Mouse (Mus musculus): ENCODE measurements at regions not wholly inside any gene's neighbourhood (a gene's known extent, or its start where the extent isn't known, plus 50 kb on each side); places are given as distances from the start of the nearest gene placed in this dataset.

- H3K9ac ChIP-seq, result no peak overlapping the region
- no peaks in the 10 kb centered on the region for H3K27me3 ChIP-seq
- no peak overlapping the region for H3K4me2 ChIP-seq
- no peak for ATAC-seq (ENCODE audit: borderline replicate concordance, extremely low read depth, low FRiP score, low TSS enrichment)
- H3K4me1 ChIP-seq, result 0 out of 2 replicates have a peak, but pooled peaks cover 6% of the 10 kb centered on the region
- no peak overlapping the region for H3K27ac ChIP-seq
- no peaks in the 10 kb centered on the region for H3K9me3 ChIP-seq
- H3K4me3 ChIP-seq, result no peak overlapping the region
- no peaks in the 10 kb centered on the region for H3K36me3 ChIP-seq
- 79% methylated on average over 15 of the region's 15 CpGs for WGBS
Measured at GRCm38 (mm10) chr4:142853924-142854323, 358.9 kb downstream of the Prdm2 start.

DNA sequence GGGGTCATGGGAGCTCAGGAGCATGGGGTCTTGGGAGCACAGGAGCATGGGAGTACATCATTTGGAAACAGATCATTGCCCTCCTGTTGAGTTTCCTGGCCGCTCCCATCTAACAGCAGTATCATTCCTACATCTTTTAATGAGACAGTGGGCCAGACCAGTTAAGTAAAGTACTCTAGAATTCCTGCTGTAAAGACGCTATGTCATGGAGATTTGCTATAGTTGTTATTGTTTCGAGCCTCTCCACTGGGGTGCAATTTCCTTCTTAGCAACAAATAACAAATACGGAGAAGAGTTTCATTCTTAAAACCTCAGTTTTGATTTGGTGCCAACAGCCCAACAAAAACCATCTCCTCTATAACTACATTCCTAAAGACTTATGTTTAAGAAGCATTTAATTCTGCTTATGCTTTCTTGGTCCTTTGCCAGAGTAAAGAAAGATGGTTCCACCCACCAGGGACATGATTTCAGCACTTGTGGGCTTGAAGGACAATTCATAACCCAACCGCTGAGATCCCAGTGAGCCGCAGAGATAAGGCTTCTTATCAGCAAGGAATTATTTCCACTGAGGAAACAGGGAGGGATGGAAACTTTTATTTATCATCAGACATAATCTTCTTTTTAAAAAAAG lies 367.6 kb downstream of the Prdm2 start:
- WGBS, result 33% methylated on average over 6 of the region's 6 CpGs
- Histone ChIP-seq H3K4me2 (no peak overlapping the region), H3K9me3 (no peaks in the 10 kb centered on the region), H3K27me3 (no peaks in the 10 kb centered on the region), H3K27ac (no peak overlapping the region), H3K9ac (no peak overlapping the region), H3K4me1 (no peaks in the 10 kb centered on the region), H3K4me3 (no peak overlapping the region), H3K36me3 (no peaks in the 10 kb centered on the region)
- peak; percentile 8; the same call in 1 of the 2 replicates for ATAC-seq (ENCODE audit: borderline replicate concordance, extremely low read depth, low FRiP score, low TSS enrichment)

GRCm38 (mm10) chr4:142839540-142839939 lies 373.3 kb downstream of the Prdm2 start:
- H3K9me3 ChIP-seq, result no peaks in the 10 kb centered on the region
- no peak overlapping the region for H3K4me2 ChIP-seq
- no peaks in the 10 kb centered on the region for H3K27me3 ChIP-seq
- H3K4me3 ChIP-seq, result no peak overlapping the region
- no peaks in the 10 kb centered on the region for H3K36me3 ChIP-seq
- no peak overlapping the region for H3K27ac ChIP-seq
- no peak overlapping the region for H3K9ac ChIP-seq
- H3K4me1 ChIP-seq, result no peaks in the 10 kb centered on the region
- WGBS, result 33% methylated on average over 4 of the region's 4 CpGs
- no peak for ATAC-seq (ENCODE audit: borderline replicate concordance, extremely low read depth, low FRiP score, low TSS enrichment)

GRCm38 (mm10) chr4:142838363-142838964 lies 374.3 kb downstream of the Prdm2 start:
- no peak overlapping the region for H3K4me2 ChIP-seq
- no peaks in the 10 kb centered on the region for H3K27me3 ChIP-seq
- no peaks in the 10 kb centered on the region for H3K9me3 ChIP-seq
- no peak overlapping the region for H3K4me3 ChIP-seq
- H3K27ac ChIP-seq, result no peak overlapping the region
- no peak for ATAC-seq (ENCODE audit: borderline replicate concordance, extremely low read depth, low FRiP score, low TSS enrichment)
- H3K4me1 ChIP-seq, result no peaks in the 10 kb centered on the region
- no peaks in the 10 kb centered on the region for H3K36me3 ChIP-seq
- 46% methylated on average over 4 of the region's 4 CpGs for WGBS
- no peak overlapping the region for H3K9ac ChIP-seq

DNA sequence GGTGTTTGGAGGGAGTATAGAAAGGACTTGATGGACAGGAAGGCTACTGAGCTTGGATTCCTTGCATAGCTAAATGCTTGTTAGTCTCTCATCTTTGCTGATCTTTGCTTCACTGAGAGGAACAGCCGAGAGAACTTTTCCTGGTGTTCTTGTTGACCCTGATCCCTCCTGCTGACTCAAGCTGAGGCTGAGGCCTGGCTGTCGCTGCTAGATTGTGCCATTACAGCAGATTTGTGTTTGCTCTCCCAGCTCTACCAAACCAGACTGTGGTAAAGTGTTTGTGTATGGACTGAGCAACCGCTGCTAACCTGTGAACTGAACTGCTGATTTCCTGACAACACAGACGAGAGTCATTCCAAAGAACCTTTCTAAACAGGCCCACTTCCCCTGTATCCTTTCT lies 375.2 kb downstream of the Prdm2 start:
- Histone ChIP-seq H3K4me1 (no peaks in the 10 kb centered on the region), H3K9ac (no peak overlapping the region), H3K27me3 (no peaks in the 10 kb centered on the region), H3K27ac (no peak overlapping the region), H3K9me3 (no peaks in the 10 kb centered on the region), H3K4me2 (no peak overlapping the region), H3K4me3 (no peak overlapping the region), H3K36me3 (no peaks in the 10 kb centered on the region)
- no peak for ATAC-seq (ENCODE audit: borderline replicate concordance, extremely low read depth, low FRiP score, low TSS enrichment)
- WGBS, result 53% methylated on average over 4 of the region's 4 CpGs

- Histone ChIP-seq H3K4me1 (no peaks in the 10 kb centered on the region), H3K36me3 (no peaks in the 10 kb centered on the region), H3K4me3 (no peak overlapping the region), H3K27ac (no peak overlapping the region), H3K9ac (no peak overlapping the region), H3K27me3 (no peaks in the 10 kb centered on the region), H3K9me3 (no peaks in the 10 kb centered on the region), H3K4me2 (no peak overlapping the region)
- no peak for ATAC-seq (ENCODE audit: borderline replicate concordance, extremely low read depth, low FRiP score, low TSS enrichment)
- 76% methylated on average over 7 of the region's 7 CpGs for WGBS
Measured at GRCm38 (mm10) chr4:142829711-142830110, 383.1 kb downstream of the Prdm2 start.

- Histone ChIP-seq H3K4me2 (no peak overlapping the region), H3K36me3 (no peaks in the 10 kb centered on the region), H3K9me3 (no peaks in the 10 kb centered on the region), H3K27ac (no peak overlapping the region), H3K4me3 (no peak overlapping the region), H3K4me1 (no peaks in the 10 kb centered on the region), H3K27me3 (no peaks in the 10 kb centered on the region), H3K9ac (no peak overlapping the region)
- no peak for ATAC-seq (ENCODE audit: borderline replicate concordance, extremely low read depth, low FRiP score, low TSS enrichment)
- 34% methylated on average over 10 of the region's 10 CpGs for WGBS
Measured at GRCm38 (mm10) chr4:142828969-142829368, 383.8 kb downstream of the Prdm2 start.

DNA sequence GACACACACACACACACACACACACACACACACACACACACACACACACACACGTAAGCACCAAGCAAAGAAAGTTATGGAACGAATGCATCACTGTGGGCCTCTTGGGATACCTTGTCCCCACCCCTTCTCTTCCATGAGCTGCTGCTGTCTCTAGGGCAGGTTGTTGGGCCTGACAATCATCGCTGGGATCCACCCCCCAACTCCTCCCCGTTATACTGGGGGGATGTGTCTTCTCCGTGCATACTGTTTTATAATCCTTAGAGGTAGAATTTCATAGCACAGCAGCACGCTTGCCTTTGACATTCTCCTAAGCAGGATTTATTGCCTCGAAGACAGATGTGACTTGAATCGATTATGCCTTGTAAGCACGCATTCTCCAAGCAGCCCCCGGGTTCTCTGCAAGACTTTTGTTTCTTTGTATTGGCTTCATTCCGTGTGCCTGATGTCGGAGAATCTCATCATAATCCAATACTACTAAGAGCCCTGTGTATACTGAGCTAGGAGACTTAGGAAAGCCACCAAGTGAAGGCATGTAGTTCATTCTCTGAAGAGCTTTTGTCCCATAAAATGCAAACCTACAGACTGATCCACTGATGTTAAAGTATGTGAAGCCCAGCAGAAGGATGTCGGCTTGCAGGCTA lies 386.4 kb downstream of the Prdm2 start:
- no peak overlapping the region for H3K4me2 ChIP-seq
- H3K27ac ChIP-seq, result no peak overlapping the region
- H3K4me1 ChIP-seq, result no peaks in the 10 kb centered on the region
- H3K4me3 ChIP-seq, result no peak overlapping the region
- no peak overlapping the region for H3K9ac ChIP-seq
- no peak for ATAC-seq (ENCODE audit: borderline replicate concordance, extremely low read depth, low FRiP score, low TSS enrichment)
- H3K36me3 ChIP-seq, result no peaks in the 10 kb centered on the region
- WGBS, result 50% methylated on average over 13 of the region's 13 CpGs
- no peaks in the 10 kb centered on the region for H3K27me3 ChIP-seq
- H3K9me3 ChIP-seq, result no peaks in the 10 kb centered on the region

DNA sequence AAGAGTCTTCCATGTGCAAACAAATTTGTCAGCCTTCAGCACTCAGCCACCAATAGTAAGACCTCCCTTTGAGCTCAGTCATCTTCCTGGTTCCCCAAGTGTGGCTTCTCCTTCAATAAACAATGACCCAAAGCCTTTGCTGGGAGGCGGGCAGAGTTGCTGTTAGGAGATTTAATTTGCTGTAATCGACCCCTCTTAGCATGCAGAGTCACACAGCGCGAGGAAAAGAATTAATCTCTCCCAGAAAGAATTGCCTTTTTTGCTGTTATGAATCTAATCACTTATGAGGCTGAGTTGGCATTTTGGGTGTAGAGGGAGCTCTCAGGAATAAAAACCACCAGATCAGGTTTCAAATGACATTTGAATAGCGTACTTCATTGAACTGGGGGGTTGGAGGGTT lies 387.0 kb downstream of the Prdm2 start:
- no peaks in the 10 kb centered on the region for H3K4me1 ChIP-seq
- no peaks in the 10 kb centered on the region for H3K9me3 ChIP-seq
- H3K27me3 ChIP-seq, result no peaks in the 10 kb centered on the region
- H3K36me3 ChIP-seq, result no peaks in the 10 kb centered on the region
- no peak overlapping the region for H3K4me2 ChIP-seq
- H3K9ac ChIP-seq, result no peak overlapping the region
- H3K27ac ChIP-seq, result no peak overlapping the region
- 37% methylated on average over 5 of the region's 5 CpGs for WGBS
- H3K4me3 ChIP-seq, result no peak overlapping the region
- ATAC-seq (ENCODE audit: borderline replicate concordance, extremely low read depth, low FRiP score, low TSS enrichment), result no peak

DNA sequence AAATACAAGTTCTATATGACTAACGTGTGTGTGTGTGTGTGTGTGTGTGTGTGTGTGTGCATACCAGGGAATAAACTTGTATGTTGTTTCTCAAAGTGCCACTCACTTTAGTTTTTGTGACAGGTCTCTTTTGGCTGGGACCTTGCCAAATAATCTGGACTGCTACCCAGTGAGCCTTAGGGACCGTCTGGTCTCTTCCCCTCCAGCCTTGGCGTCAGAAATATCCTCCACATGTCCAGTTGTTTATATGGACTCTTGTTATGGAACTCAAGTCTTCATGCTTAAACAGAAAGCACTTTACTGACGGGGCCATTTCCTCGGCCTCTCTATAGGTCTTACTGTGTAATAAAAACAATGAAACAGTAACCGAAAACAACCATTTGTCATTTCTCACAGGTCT lies 394.4 kb downstream of the Prdm2 start:
- H3K36me3 ChIP-seq, result no peaks in the 10 kb centered on the region
- no peak overlapping the region for H3K4me3 ChIP-seq
- no peak overlapping the region for H3K9ac ChIP-seq
- no peaks in the 10 kb centered on the region for H3K9me3 ChIP-seq
- WGBS, result 43% methylated on average over 6 of the region's 6 CpGs
- no peak overlapping the region for H3K27ac ChIP-seq
- H3K27me3 ChIP-seq, result no peaks in the 10 kb centered on the region
- no peaks in the 10 kb centered on the region for H3K4me1 ChIP-seq
- H3K4me2 ChIP-seq, result no peak overlapping the region
- no peak for ATAC-seq (ENCODE audit: borderline replicate concordance, extremely low read depth, low FRiP score, low TSS enrichment)

- H3K27me3 ChIP-seq, result no peaks in the 10 kb centered on the region
- H3K36me3 ChIP-seq, result no peaks in the 10 kb centered on the region
- no peak overlapping the region for H3K9ac ChIP-seq
- H3K4me1 ChIP-seq, result no peaks in the 10 kb centered on the region
- H3K27ac ChIP-seq, result no peak overlapping the region
- WGBS, result 85% methylated on average over 1 of the region's 1 CpGs
- no peak overlapping the region for H3K4me2 ChIP-seq
- no peak for ATAC-seq (ENCODE audit: borderline replicate concordance, extremely low read depth, low FRiP score, low TSS enrichment)
- no peak overlapping the region for H3K4me3 ChIP-seq
- H3K9me3 ChIP-seq, result no peaks in the 10 kb centered on the region
Measured at GRCm38 (mm10) chr4:142816986-142817385, 395.8 kb downstream of the Prdm2 start.

DNA sequence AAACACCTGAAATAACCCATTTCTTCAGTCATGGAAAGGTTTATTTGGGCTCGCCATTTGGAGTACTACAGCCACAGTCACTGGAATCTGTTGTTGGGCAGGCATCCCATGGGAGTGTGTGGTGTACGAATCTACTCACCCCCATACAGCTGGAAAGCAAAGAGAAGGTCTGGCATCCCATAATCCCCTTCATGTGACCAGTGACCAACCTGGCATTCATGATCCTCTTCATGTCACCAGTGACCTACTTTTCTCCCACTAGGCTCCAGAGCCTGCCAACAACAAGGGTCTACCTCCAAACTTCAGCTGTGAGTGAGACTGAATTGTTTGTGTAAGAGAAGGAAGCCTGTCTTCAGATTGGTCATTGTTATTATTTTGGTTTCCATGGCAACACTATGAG lies 409.0 kb downstream of the Prdm2 start:
- Histone ChIP-seq H3K9me3 (no peaks in the 10 kb centered on the region), H3K4me3 (no peak overlapping the region), H3K36me3 (no peaks in the 10 kb centered on the region), H3K4me2 (no peak overlapping the region), H3K27ac (no peak overlapping the region), H3K9ac (no peak overlapping the region), H3K4me1 (no peaks in the 10 kb centered on the region), H3K27me3 (no peaks in the 10 kb centered on the region)
- ATAC-seq (ENCODE audit: borderline replicate concordance, extremely low read depth, low FRiP score, low TSS enrichment), result no peak
- 76% methylated on average over 2 of the region's 2 CpGs for WGBS
